Mouse (Mus musculus) embryo, embryonic 10.5 days (tissue): Measurements from ENCODE around the gene Zbtb42.

Source experiments
- DNase-seq: peaks from one replicate; pipeline ENCODE4 v3.0.0-alpha.2; 2015; ENCODE audit warnings: low spot score

Gene Zbtb42

GRCm38 (mm10) chr12:112661851-112662250, 16.8 kb upstream of the Zbtb42 start:
- DNase-seq: no peak

- DNase-seq: no peak
Measured at GRCm38 (mm10) chr12:112663303-112663702, 15.3 kb upstream of the Zbtb42 start.

GRCm38 (mm10) chr12:112663716-112664115, 14.9 kb upstream of the Zbtb42 start:
- DNase-seq: no peak

DNA sequence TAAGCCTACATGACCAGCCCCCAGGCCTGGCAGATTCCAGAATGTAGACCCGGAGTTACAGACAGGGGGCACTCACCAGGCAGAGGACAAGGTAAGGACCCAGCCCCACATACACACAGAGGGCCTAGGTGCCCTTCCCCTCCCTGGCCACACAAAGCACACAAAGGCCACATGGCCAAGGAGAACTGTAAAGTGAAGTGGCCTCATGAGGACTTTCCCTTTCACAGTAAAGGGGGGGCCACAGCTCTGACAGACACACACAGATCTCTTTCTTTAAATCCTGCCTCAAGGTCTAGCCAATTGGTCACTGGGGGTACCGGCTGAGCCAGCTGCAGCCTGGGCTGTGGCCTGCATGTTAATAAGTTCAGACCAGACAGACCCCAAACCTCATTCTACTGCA, 14.5 kb upstream of the Zbtb42 start:
- peak; percentile 27 for DNase-seq

GRCm38 (mm10) chr12:112664656-112665055, 14.0 kb upstream of the Zbtb42 start:
- DNase-seq: no peak

- no peak for DNase-seq
Measured at GRCm38 (mm10) chr12:112665445-112665844, 13.2 kb upstream of the Zbtb42 start.

DNA sequence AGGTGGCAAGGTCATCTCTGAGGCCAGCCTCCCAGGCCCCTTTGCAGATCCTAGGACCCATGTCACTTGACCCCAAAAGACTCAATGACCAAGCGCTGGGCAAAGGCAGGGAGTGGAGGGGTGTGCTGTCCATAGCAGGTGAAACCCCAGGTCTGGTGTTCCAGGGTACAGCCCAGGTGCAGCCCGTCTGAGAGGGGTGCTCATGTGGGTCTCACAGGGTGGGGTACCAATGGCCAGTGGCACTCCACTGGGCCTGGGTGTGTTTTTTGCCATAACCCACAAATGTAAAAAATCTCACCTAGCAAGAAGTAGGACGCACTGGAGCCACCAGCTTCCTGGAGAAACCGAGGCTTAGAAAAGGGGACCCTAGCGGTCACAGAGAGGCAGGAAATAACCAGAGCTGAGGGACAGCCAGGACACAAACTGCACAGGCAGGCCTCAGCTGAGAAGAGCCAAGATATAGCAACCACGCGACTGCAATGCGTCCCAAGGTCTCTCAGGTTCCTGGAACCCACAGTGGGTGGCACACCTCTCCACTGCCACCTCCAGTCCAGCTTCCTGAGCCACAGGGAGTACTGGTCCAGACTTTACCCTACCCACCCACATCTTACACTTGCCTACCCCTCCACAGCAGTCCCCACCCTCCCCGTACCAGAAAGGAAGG, 12.6 kb upstream of the Zbtb42 start:
- no peak for DNase-seq

DNA sequence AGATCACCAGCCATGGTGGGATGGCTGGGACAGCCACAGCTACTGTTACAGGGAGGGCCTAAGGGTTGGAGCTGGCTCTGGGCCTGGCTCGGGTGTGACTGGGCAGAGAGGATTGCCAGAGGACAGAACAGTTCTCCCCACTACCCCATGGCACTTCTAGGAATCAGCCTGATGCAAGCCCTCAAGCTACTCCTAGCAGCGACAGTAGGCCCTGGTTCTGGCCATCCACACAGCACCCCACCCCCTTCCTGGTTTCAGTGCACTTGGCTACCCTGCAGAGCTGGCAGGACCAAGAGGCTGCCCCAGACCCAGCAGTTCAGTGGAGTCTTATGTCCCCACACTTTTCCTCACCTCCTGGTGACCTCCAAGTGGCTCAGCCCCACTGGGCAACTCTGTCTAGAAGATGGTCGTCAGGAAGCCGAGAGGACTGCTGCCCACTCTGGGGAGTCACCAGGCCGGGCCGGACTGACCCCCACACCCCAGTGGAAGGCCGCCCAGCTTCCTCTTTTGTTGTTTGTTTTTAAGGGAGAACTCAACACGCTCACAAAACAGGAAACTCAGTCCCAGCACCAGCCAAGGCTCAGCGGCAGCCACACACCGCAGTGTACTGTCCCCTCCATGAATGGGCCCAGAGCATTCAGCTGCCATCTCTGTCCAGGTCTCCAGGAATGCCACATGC, 10.9 kb upstream of the Zbtb42 start:
- DNase-seq: no peak

DNA sequence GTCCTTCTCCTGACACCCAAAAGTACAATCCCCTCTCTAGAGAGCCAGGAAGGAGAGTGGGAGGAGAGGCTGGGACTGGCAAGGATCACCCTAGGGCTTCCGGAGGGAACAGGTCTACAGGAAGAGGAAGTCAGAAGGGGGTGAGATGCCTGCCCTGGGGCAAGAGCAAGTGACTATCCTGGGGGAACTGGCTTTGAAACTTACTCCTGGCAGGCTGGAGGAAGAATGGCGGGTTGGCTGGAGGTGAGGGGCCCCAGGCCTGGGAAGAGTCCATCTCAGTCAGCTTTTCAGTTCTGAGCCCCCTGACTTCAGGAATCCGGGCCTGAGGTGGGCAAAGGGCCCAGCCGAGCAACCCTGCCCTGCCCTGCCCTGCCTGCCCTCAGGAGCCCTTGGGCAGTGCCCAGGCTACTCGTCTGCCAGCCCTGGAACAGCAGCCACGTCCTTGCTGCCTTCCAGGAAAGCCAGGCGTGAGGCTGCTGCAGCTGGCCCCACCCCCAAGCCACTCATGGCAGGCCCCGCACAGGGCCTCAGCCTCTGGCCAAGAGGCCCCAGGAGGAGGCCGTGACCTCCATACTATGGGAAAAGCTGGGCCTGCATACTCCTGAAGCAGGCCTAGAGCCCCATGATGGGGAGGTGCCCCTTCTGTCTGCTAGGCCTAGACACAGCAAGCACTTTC, 7.8 kb upstream of the Zbtb42 start:
- peak; percentile 45 for DNase-seq

DNA sequence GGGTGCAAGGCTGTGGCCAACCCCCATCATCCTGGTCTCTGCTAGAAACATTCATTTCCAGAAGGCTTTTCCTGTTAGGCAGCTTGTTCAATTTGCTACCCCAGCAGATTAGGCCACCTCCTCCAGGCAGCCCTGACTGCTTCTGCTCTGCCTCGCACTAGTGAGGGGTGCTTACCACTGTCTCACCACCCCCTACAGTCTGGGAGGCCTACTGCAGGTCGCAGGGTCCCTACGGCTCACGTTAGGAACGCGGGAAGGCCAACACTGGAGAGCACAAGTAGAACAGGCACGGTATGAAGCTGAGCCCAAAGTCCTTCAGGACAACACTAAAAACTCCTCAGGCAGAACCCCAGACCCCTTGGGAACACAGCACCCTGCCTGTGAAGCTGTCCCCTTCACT, 6.7 kb upstream of the Zbtb42 start:
- DNase-seq: peak; percentile 35

GRCm38 (mm10) chr12:112672744-112673575, 5.7 kb upstream of the Zbtb42 start:
- peak; percentile 58 for DNase-seq

- peak; percentile 37 for DNase-seq
Measured at GRCm38 (mm10) chr12:112673576-112674091, 5.0 kb upstream of the Zbtb42 start.

DNA sequence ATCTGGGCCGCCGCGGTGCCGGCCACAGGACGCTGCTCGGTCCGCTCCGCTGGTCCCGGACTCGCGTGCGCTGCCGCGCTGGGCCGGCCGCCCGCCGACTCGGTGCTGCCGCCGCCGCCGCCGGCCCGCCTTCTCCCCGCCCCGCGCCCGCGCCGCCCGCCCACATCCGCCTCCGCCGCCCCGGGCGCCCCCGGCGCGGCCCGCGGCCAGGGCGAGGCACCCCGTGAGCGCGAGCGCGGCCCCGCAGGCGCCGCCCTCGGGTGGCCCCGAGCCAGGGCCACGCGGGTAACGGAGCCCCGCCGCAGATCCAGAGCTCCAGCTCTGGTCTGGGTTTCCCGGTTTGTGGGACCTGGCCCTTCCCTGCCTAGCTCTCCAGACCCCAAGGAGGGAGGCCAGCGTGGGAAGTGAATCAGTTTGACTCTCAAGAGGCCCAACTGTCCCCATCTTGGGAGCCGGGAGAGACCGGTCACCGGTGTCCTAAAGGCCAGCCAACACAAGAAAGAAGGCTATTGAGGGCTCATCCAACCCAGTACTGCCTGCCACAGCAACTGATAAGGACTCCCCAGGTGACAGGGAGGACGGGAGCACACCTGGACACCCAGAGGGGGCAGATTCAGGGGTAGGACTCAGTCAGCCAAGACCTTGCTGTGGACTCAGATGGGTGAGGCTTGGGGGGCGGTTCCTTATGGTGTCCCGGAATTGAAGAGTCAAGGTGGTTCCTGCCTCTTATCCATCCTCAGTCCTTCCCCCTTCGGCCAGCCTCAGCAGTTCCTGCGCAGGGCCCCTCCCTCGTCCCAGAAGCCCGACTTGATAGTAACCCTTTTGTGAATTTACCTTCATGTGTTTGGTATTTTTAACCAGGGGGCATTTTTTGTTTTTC, 4.3 kb upstream of the Zbtb42 start, which contains the start of gene Akt1:
Akt1 (minus strand) TSS at position 753 of the 880 bp plus-strand sequence.
- peak; percentile 76 for DNase-seq

DNA sequence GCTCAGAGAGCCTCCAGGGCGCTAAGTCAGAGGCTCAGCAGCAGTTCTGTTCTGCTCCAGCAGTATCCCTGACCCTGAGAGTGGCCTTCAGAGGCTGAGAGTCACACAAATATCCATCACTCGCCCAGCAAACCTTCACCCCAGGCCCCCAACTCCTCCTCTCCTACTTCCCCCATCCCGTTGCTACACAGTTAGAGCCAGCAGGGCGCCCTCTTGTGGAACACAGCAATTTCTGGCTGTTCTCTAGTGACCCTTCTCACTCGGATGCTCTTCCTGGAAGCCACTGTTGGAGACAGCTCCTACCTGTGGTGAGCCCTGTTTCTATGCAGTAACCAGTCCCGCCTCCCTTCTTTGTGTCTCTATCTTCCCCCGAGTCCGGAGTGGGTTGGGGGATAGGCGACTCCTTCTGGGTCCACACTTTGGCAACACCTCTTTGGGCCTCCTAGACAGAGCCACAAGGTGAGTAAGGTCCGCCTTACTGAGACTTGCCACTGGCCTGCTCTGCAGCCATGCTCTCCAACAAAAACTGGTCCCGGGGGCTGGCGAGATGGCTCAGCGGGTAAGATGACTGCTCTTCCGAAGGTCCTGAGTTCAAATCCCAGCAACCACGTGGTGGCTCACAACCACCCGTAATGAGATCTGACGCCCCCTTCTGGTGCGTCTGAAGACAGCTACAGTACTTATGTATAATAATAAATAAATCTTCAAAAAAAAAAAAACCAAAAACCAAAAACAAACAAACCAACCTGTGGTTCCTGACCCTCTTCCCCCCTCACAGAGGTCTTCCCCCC, 3.2 kb upstream of the Zbtb42 start:
- peak; percentile 95 for DNase-seq

DNA sequence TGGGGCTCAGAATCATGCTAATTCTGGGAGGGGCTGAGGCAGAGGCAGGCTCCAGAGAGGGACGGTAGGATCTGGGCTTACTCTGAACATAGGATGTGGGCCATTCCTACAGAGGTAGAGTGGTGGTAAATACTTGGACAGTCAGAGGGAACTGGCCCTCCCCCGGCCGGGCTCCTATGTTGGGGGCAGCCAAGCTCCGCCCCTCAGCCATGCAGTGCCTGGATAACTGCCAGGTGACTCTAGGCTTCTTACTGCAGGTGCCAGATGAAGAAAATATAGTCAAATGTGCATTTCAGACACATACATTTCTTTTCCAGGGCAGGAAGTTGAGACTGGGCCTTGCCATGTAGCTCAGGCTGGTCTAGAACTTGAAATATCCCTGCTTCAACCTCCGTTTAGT, 1.6 kb upstream of the Zbtb42 start:
- no peak for DNase-seq

GRCm38 (mm10) chr12:112677943-112678554, 579 bp upstream of the Zbtb42 start:
- no peak for DNase-seq

DNA sequence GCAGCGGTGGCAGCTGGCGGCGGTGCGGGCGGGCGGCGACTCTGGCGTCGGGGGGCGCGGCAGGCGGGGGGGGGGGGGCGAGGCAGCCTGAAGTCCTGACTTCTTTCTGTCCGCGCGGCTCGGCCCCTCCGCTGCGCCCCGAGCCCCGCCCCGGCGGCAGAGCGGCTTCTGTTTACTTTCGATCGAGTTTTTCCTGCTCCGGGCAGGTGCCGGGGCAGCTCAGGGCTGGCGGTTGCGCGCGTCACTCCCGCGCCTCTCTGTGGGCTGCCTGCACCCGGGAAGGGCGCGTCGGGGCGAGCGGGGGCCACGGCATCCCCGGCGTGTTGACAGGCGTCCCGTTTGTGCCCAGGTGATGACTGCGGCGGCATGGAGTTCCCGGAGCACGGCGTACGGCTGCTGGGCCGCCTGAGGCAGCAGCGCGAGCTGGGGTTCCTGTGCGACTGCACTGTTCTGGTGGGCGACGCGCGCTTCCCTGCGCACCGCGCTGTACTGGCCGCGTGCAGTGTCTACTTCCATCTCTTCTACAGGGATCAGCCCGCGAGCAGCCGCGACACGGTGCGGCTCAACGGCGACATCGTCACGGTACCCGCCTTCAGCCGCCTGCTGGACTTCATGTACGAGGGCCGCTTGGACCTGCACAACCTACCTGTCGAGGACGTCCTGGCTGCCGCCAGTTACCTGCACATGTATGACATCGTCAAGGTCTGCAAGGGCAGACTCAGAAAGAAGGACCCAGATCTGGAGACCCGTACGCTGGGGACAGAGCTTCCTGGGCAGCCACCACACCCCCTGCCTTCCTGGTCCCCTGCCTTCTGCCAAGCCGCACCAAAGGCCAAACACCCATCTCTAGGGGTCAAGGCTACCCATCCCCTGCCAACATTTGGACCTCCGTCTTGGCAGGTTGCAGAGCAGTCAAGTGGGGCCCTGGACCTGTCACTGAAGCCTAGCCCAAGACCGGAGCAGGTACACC, 684 bp downstream of the Zbtb42 start:
- peak; percentile 44 for DNase-seq

DNA sequence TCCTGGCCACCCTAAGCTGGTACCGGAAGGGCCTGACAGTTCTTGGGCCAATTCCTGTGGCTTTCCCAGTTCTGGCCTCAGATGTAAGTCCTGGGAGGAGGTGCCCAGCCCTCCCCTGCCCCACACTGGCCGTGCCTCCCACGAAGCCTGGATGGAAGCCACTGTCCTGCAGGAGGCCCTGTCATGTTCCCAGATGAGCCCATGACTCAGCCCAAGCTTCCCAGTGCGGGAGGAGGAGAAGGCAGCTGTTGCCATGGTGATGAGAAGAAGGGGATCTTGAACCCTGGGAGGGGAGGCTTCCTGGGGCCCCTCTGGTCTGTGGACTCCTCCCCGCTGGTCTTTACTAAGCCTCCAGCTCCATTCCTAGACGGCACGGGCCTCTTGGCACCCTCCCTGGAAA, 4.7 kb downstream of the Zbtb42 start:
- no peak for DNase-seq

DNA sequence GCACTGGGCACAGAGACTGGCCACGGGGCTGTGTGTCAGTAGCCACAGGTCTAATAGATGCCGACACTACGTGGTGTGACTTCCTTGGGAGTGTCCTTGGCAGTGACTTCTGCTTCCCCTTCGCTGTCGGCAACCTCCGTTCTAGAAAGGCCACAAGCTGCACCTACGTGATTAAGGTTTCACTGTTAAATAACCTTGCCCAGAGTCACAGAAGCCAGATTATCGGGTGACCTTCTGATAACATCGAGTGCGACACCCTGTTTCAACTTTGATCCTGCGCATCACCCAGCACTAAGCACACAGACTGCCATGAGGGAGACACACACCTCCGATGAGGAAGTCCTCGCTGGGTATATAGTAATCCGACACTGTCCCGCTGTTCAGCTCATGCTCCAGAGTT, 9.8 kb downstream of the Zbtb42 start:
- DNase-seq: no peak
